In genomic region chr4:150173281-150173680, GRCm38 (mm10) we compare ENCODE assay signal across 10 mouse cellular contexts. TPM values are rescaled to one million over a fixed set of nuclear protein-coding genes. Genes with fewer than 3 reads are reported as not detected.
A peak's percentile ranks its signal among the peaks of the same experiment; 100 is the strongest.
DNase-seq lines count a peak whose midpoint lies in the region; ATAC-seq and TF ChIP-seq lines count a peak whose summit lies in the region.
"Had no signal": no experiment of that assay in that cellular context is flagged by ENCODE, and none has a peak within 500 bp of the region (broad histone marks: within the 10 kb centered on the region; RNA-seq: fewer than 3 reads in every experiment).

No protein-coding gene starts in this region.

- no peaks in the 10 kb centered on the region for H3K27me3 ChIP-seq in kidney, embryonic 16.5 days (ENCODE audit: insufficient read depth, low read length)
- H3K27me3 ChIP-seq in midbrain, postnatal 0 days (ENCODE audit: insufficient read depth, low read length) = no peaks in the 10 kb centered on the region
- H3K27me3 ChIP-seq: embryonic facial prominence, embryonic 15.5 days; limb, embryonic 15.5 days had no signal

- no peaks in the 10 kb centered on the region for H3K9me3 ChIP-seq in kidney, embryonic 16.5 days (ENCODE audit: low read length)
- H3K9me3 ChIP-seq in midbrain, postnatal 0 days (ENCODE audit: low read length) = no peaks in the 10 kb centered on the region
- H3K9me3 ChIP-seq: embryonic facial prominence, embryonic 15.5 days; limb, embryonic 15.5 days had no signal

- H3K9ac ChIP-seq in kidney, embryonic 16.5 days (replicated peaks; ENCODE audit: low read length) = no peak overlapping the region
- no peak overlapping the region for H3K9ac ChIP-seq in midbrain, postnatal 0 days (replicated peaks; ENCODE audit: low read length, poor library complexity, severe bottlenecking)
- H3K9ac ChIP-seq: embryonic facial prominence, embryonic 15.5 days; limb, embryonic 15.5 days had no signal

- no peak for ATAC-seq in kidney, embryonic 16.5 days (ENCODE audit: low FRiP score, low TSS enrichment)
- peak; percentile 83 for ATAC-seq in common myeloid progenitor, adult 5-6 weeks (replicated peaks; ENCODE audit: low read depth, poor library complexity, severe bottlenecking)
- ATAC-seq in midbrain, postnatal 0 days (ENCODE audit: low FRiP score) = no peak

- H3K36me3 ChIP-seq in kidney, embryonic 16.5 days (ENCODE audit: insufficient read depth, low read length) = no peaks in the 10 kb centered on the region
- no peaks in the 10 kb centered on the region for H3K36me3 ChIP-seq in midbrain, postnatal 0 days (ENCODE audit: insufficient read depth, low read length)
- H3K36me3 ChIP-seq: embryonic facial prominence, embryonic 15.5 days; limb, embryonic 15.5 days had no signal

- WGBS in kidney, embryonic 16.5 days = 66% methylated on average over 10 of the region's 10 CpGs
- 63% methylated on average over 10 of the region's 10 CpGs for WGBS in midbrain, postnatal 0 days

- H3K4me2 ChIP-seq in kidney, embryonic 16.5 days (replicated peaks; ENCODE audit: low read depth, low read length) = no peak overlapping the region
- no peak overlapping the region for H3K4me2 ChIP-seq in midbrain, postnatal 0 days (ENCODE audit: low read depth, low read length, poor library complexity, severe bottlenecking)
- H3K4me2 ChIP-seq: embryonic facial prominence, embryonic 15.5 days; limb, embryonic 15.5 days had no signal

- no peak overlapping the region for H3K4me3 ChIP-seq in kidney, embryonic 16.5 days (ENCODE audit: low read length)
- H3K4me3 ChIP-seq in midbrain, postnatal 0 days (ENCODE audit: low read depth, low read length) = no peak overlapping the region
- H3K4me3 ChIP-seq: embryonic facial prominence, embryonic 15.5 days; limb, embryonic 15.5 days had no signal

- DNase-seq in kidney, adult 18-20 months = peak; percentile 51
- DNase-seq in CD4-positive helper T cell, adult 2 months (ENCODE audit: low read depth, low spot score) = peak; percentile 40
- DNase-seq in NIH3T3 (ENCODE audit: low read depth) = peak; percentile 66
- DNase-seq in kidney, postnatal 36 days = peak; percentile 32 to 66
- DNase-seq in midbrain, postnatal 0 days (ENCODE audit: low spot score) = peak; percentile 54
- DNase-seq in urinary bladder, postnatal 36 days (ENCODE audit: low spot score in 2 of 2) = peak; percentile 26 to 28

- H3K4me1 ChIP-seq in kidney, embryonic 16.5 days (ENCODE audit: insufficient read depth, low read length) = peaks cover 4% of the 10 kb centered on the region; the same call in 1 of the 2 replicates
- H3K4me1 ChIP-seq in midbrain, postnatal 0 days (ENCODE audit: insufficient read depth, low read length) = no peaks in the 10 kb centered on the region

- no peak overlapping the region for H3K27ac ChIP-seq in kidney, embryonic 16.5 days (ENCODE audit: low read length)
- H3K27ac ChIP-seq in midbrain, postnatal 0 days (ENCODE audit: low read depth, low read length) = no peak overlapping the region
- H3K27ac ChIP-seq: embryonic facial prominence, embryonic 15.5 days; limb, embryonic 15.5 days had no signal

- TF ChIP-seq CTCF in midbrain, postnatal 0 days (IDR thresholded peaks at IDR 0.05) = peak; percentile 77

RNA-seq across cellular contexts. Expression of gene Slc2a7, which starts 24.5 kb away (rescaled TPM):
- not detected in 2 replicates for polyA plus RNA-seq in kidney, embryonic 16.5 days (2015; fragmentation: Nextera tagmentation; extraction: Ambion mirVana)
- total RNA-seq in common myeloid progenitor, adult 5-6 weeks (2017) = not detected in 2 replicates
- not detected in 2 replicates for total RNA-seq in midbrain, postnatal 0 days (2014; rRNA removed)
- not detected in 2 replicates for polyA plus RNA-seq in midbrain, postnatal 0 days (2015; fragmentation: Nextera tagmentation; extraction: Ambion mirVana)
- polyA plus RNA-seq: embryonic facial prominence, embryonic 15.5 days; limb, embryonic 15.5 days had no signal

RNA-seq across cellular contexts. Expression of gene Car6, which starts 27.9 kb away (rescaled TPM):
- polyA plus RNA-seq in kidney, embryonic 16.5 days (2015; fragmentation: Nextera tagmentation; extraction: Ambion mirVana) = 0.29 TPM in 1 of 2 replicates, not detected in the other
- not detected in 2 replicates for total RNA-seq in common myeloid progenitor, adult 5-6 weeks (2017)
- not detected in 2 replicates for total RNA-seq in midbrain, postnatal 0 days (2014; rRNA removed)
- not detected in 2 replicates for polyA plus RNA-seq in midbrain, postnatal 0 days (2015; fragmentation: Nextera tagmentation; extraction: Ambion mirVana)

RNA-seq across cellular contexts. Expression of gene Slc2a5, which starts 54.2 kb away (rescaled TPM):
- 2.2 and 2.5 TPM in 2 replicates for polyA plus RNA-seq in kidney, embryonic 16.5 days (2015; fragmentation: Nextera tagmentation; extraction: Ambion mirVana)
- not detected in 2 replicates for total RNA-seq in common myeloid progenitor, adult 5-6 weeks (2017)
- total RNA-seq in midbrain, postnatal 0 days (2014; rRNA removed) = 1.5 and 4.3 TPM in 2 replicates
- 2.1 and 3.2 TPM in 2 replicates for polyA plus RNA-seq in midbrain, postnatal 0 days (2015; fragmentation: Nextera tagmentation; extraction: Ambion mirVana)
